Mouse (Mus musculus) liver, adult 2 months (tissue): ENCODE measurements at regions not wholly inside any gene's neighbourhood (a gene's known extent, or its start where the extent isn't known, plus 50 kb on each side); places are given as distances from the start of the nearest gene placed in this dataset.

ENCODE experiments used
- DNase-seq: peaks from one replicate; pipeline ENCODE4 v3.0.0-alpha.2; 2011; ENCODE audit warnings: low read depth, low spot score; ENCODE audit errors: extremely low read depth
- H3K27ac ChIP-seq: fragments of 200-500 bp; replicated peaks from 2 replicates; pipeline ENCODE4 v1.5.1; 2012; ENCODE audit warnings: low read depth, mild to moderate bottlenecking, control low read depth, inconsistent platforms, low read length; ENCODE audit not compliant: insufficient read depth
- H3K27me3 ChIP-seq: fragments of 200-500 bp; 2 replicates; pipeline ENCODE4 v1.6.1; 2012; ENCODE audit warnings: mild to moderate bottlenecking, moderate library complexity, low read length, inconsistent platforms; ENCODE audit not compliant: control insufficient read depth, insufficient read depth
- H3K36me3 ChIP-seq: fragments of 200-500 bp; 2 replicates; pipeline ENCODE4 v1.6.1; 2012; ENCODE audit warnings: low read length, inconsistent platforms; ENCODE audit not compliant: control insufficient read depth, insufficient read depth
- H3K4me1 ChIP-seq: fragments of 200-500 bp; 2 replicates; pipeline ENCODE4 v1.6.1; 2011; ENCODE audit warnings: low read length; ENCODE audit not compliant: control insufficient read depth, insufficient read depth
- H3K4me3 ChIP-seq: fragments of 200-500 bp; 2 replicates; pipeline ENCODE4 v1.5.1; 2011; ENCODE audit warnings: low read depth, mild to moderate bottlenecking, control low read depth, low read length, moderate library complexity; ENCODE audit not compliant: insufficient read depth
- H3K79me2 ChIP-seq: fragments of 200-500 bp; 2 replicates; pipeline ENCODE4 v1.6.1; 2012; ENCODE audit warnings: inconsistent platforms, mild to moderate bottlenecking, low read length, moderate library complexity; ENCODE audit not compliant: control insufficient read depth, insufficient read depth
- H3K9ac ChIP-seq: fragments of 200-500 bp; 2 replicates; pipeline ENCODE4 v1.6.1; 2012; ENCODE audit warnings: low read depth, mild to moderate bottlenecking, control low read depth, inconsistent platforms, low read length
- CTCF ChIP-seq: fragments of 200-500 bp; IDR thresholded peaks from 2 replicates; pipeline ENCODE4 v1.5.1; 2011; ENCODE audit warnings: low read depth, low read length, control low read depth
- POLR2A ChIP-seq: fragments of 200-500 bp; IDR thresholded peaks from 2 replicates; pipeline ENCODE4 v1.6.1; 2011; ENCODE audit warnings: low read length, control low read depth; ENCODE audit not compliant: insufficient read depth; ENCODE audit errors: extremely low read depth
- WGBS: fragments of 180-500 bp; shearing (Covaris S2); methylation state at CpG from one replicate; pipeline ENCODE4 v1.1.7; 2018; 5-methylcytosine and 5-hydroxymethylcytosine counted together

- H3K9ac ChIP-seq, result no peak overlapping the region
- no peaks in the 10 kb centered on the region for H3K79me2 ChIP-seq
- H3K27ac ChIP-seq, result no peak overlapping the region
- TF ChIP-seq CTCF, result no peak
- TF ChIP-seq POLR2A, result no peak
- no peaks in the 10 kb centered on the region for H3K4me1 ChIP-seq
- no peaks in the 10 kb centered on the region for H3K27me3 ChIP-seq
- no peak overlapping the region for H3K4me3 ChIP-seq
- no peak for DNase-seq
- WGBS, result 48% methylated on average over 4 of the region's 4 CpGs
- H3K36me3 ChIP-seq, result no peaks in the 10 kb centered on the region
Observed at GRCm38 (mm10) chr3:147458115-147458514, 605.9 kb downstream of the Ttll7 start.

GRCm38 (mm10) chr3:147479890-147480289, 627.7 kb downstream of the Ttll7 start:
- Histone ChIP-seq H3K27ac (no peak overlapping the region), H3K27me3 (no peaks in the 10 kb centered on the region), H3K4me1 (no peaks in the 10 kb centered on the region), H3K79me2 (no peaks in the 10 kb centered on the region), H3K4me3 (no peak overlapping the region), H3K9ac (no peak overlapping the region), H3K36me3 (no peaks in the 10 kb centered on the region)
- DNase-seq, result no peak
- TF ChIP-seq CTCF (no peak), POLR2A (no peak)
- 75% methylated on average over 1 of the region's 1 CpGs for WGBS
